Mouse (Mus musculus) neural tube, embryonic 15.5 days (tissue): Measurements from ENCODE around the gene Mrpl21. TPM values are rescaled to one million over a fixed set of nuclear protein-coding genes. Genes with fewer than 3 reads are reported as not detected.

Experiments
- ATAC-seq: fragments of 200-750 bp; cut with Nextera tagmentation; 2 replicates; pipeline ENCODE4 v1.8.0; 2017; ENCODE audit warnings: mild to moderate bottlenecking, moderate TSS enrichment, moderate library complexity; ENCODE audit not compliant: low FRiP score
- H3K27ac ChIP-seq: fragments of 300-500 bp; sonication (generic); replicated peaks from 2 replicates; pipeline ENCODE4 v1.5.1; 2015; ENCODE audit warnings: mild to moderate bottlenecking, inconsistent platforms
- H3K27me3 ChIP-seq: fragments of 300-500 bp; sonication (generic); replicated peaks from 2 replicates; pipeline ENCODE4 v1.6.1; 2015; ENCODE audit warnings: inconsistent platforms
- H3K36me3 ChIP-seq: fragments of 300-500 bp; sonication (generic); 2 replicates; pipeline ENCODE4 v1.6.1; 2015; ENCODE audit warnings: inconsistent platforms
- H3K4me1 ChIP-seq: fragments of 300-500 bp; sonication (generic); 2 replicates; pipeline ENCODE4 v1.6.1; 2015; ENCODE audit warnings: inconsistent platforms
- H3K4me2 ChIP-seq: fragments of 300-500 bp; sonication (generic); 2 replicates; pipeline ENCODE4 v1.6.1; 2015; ENCODE audit warnings: inconsistent platforms, mild to moderate bottlenecking, moderate library complexity
- H3K4me3 ChIP-seq: fragments of 300-500 bp; sonication (generic); replicated peaks from 2 replicates; pipeline ENCODE4 v1.5.1; 2015; ENCODE audit warnings: mild to moderate bottlenecking, inconsistent platforms
- H3K9ac ChIP-seq: fragments of 300-500 bp; sonication (generic); replicated peaks from 2 replicates; pipeline ENCODE4 v1.6.1; 2015; ENCODE audit warnings: mild to moderate bottlenecking, inconsistent platforms
- H3K9me3 ChIP-seq: fragments of 300-500 bp; sonication (generic); replicated peaks from 2 replicates; pipeline ENCODE4 v1.6.1; 2016; ENCODE audit warnings: inconsistent platforms
- WGBS: fragments of 180-500 bp; shearing (Covaris S2); methylation state at CpG from one replicate; pipeline ENCODE4 v1.1.7; 2015; ENCODE audit warnings: mixed read lengths; 5-methylcytosine and 5-hydroxymethylcytosine counted together
- polyA plus RNA-seq: library from polyadenylated mRNA; unstranded; fragments of >200 nt; fragmentation: Nextera tagmentation; extraction: Ambion mirVana; gene quantifications from 2 replicates; pipeline ENCODE4 v1.2.1, GENCODE M21; 2015

The Mrpl21 gene
- 103 and 105 TPM in 2 replicates for polyA plus RNA-seq

DNA sequence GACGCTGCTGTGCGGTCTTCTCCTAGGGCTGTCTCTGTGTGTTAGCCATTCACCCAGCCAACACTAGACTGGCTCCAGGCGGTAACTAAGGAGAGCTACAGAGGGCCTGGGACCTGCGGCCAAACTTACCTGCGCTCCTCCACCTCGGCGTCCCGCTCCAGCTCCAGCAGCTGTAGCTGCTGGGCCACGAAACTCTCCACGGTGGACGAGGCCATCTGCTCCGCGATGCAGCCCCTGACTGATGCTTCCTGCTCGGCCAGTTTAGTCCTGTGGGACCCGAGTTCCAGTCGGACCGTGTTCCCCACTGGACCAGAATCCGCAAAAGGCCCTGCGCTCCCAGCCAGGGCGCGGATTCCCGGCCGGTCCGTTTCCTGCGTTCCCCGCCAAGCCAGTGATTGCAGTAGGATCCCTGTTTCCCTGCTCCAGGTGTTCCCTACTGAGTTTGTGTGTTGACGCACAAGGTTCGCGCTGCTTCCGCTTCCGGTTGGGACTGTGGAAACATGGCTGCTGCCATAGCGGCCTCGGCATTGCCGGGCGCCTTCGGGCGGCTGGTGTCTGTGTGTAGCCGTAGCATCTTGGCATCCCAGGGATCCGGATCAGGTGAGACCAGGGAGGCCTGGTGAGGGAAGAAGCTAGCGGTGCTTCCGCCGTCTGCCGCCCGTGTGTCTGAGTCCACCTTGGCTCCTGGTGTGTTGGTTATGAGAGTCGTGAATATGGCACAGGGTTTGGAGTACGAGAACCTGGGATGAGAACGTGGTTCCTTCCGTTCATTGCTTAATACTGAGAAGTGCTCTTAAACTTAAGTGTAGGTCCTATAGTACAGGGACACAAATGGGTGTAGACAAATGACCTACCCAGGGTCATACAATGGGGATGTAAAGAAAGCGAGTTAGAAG lies at the start of gene Mrpl21, which contains the start of gene Ighmbp2:
Gene Mrpl21 (plus strand): TSS at position 330 of the 896 bp plus-strand sequence.
Gene Ighmbp2 (minus strand): TSS at position 446 of the 896 bp plus-strand sequence.
- peak within 1 kb of the TSS; percentile 86 for H3K9ac ChIP-seq
- H3K4me1 ChIP-seq, result peaks cover 24% of the 10 kb centered on the region
- WGBS, result under 1% methylated on average over 49 of the region's 49 CpGs
- no peaks in the 10 kb centered on the region for H3K27me3 ChIP-seq
- no peaks in the 10 kb centered on the region for H3K9me3 ChIP-seq
- peak within 1 kb of the TSS; percentile 74 for H3K27ac ChIP-seq
- H3K4me2 ChIP-seq, result peak within 1 kb of the TSS; percentile 72
- peaks cover 45% of the 10 kb centered on the region for H3K36me3 ChIP-seq
- H3K4me3 ChIP-seq, result peak within 1 kb of the TSS; percentile 91
- ATAC-seq, result peak; percentile 93

DNA sequence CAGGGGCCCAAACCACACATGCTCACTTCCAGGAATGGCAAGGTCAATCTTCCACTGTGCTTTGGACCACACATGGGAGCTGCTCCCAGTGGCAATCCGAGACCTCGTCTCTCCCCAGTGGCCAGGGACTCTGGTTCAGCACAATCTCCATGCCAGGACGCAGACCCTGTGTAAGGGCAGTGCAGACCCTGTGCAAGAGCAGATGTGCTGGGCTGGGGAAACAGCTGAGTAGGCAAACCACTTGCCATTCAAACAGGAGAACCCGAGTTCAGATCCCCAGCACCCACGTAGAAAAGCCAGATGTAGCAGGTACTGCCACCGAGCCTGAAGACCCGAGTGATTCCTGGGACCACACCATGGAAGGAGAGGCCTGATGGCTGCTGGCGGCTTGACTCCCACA lies 22.7 kb upstream of the Mrpl21 start:
- Histone ChIP-seq H3K4me2 (no peak overlapping the region), H3K9me3 (no peaks in the 10 kb centered on the region), H3K27me3 (no peaks in the 10 kb centered on the region), H3K27ac (no peak overlapping the region), H3K4me1 (no peaks in the 10 kb centered on the region), H3K9ac (no peak overlapping the region), H3K36me3 (peaks cover 47% of the 10 kb centered on the region), H3K4me3 (no peak overlapping the region)
- WGBS, result 97% methylated on average over 8 of the region's 8 CpGs
- no peak for ATAC-seq

DNA sequence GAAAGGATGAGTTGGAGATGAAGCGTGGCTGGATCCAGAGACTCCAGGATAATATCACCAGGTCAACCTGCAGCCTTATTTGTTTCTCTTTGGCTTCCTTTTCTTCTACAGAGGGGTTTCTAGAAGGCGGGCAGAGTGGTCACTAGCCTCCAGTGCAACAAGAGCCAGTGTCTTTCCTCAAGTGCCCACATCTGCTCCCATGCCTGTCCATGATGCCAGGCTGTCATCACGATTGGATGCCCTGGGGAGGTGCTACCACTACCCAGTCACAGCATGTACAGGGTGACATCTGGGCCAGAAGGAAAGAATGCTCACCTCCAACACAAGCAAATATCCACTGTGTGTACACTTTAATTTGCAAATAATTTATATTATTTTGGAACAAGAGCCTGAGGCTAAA lies 22.1 kb upstream of the Mrpl21 start:
- Histone ChIP-seq H3K9ac (no peak overlapping the region), H3K9me3 (no peaks in the 10 kb centered on the region), H3K4me1 (no peaks in the 10 kb centered on the region), H3K27me3 (no peaks in the 10 kb centered on the region), H3K27ac (no peak overlapping the region), H3K36me3 (peaks cover 53% of the 10 kb centered on the region), H3K4me3 (no peak overlapping the region), H3K4me2 (no peak overlapping the region)
- WGBS, result 95% methylated on average over 3 of the region's 3 CpGs
- ATAC-seq, result no peak

DNA sequence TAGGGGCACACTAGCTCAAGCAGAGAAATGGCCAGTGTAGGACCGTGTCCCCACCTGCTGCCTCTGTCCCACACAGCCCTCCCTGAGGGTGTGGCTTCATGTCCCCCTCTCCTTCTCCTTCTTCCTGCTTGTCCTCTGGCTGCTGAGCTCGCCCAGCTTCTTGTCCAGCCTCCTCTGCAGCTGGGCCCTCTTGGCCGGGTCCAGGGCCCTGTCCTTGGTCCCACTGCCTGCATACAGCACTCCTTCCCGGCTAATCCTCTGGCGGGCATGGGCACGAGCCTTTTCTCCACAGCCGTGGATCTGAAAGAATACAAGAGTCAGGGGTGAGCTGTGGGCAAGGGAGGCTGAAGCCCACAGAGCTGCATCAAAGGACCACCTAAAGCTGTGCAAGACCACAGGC lies 21.4 kb upstream of the Mrpl21 start:
- H3K9me3 ChIP-seq, result no peaks in the 10 kb centered on the region
- no peak overlapping the region for H3K4me3 ChIP-seq
- peaks cover 60% of the 10 kb centered on the region for H3K36me3 ChIP-seq
- H3K4me1 ChIP-seq, result no peaks in the 10 kb centered on the region
- WGBS, result 97% methylated on average over 7 of the region's 7 CpGs
- no peak overlapping the region for H3K27ac ChIP-seq
- H3K27me3 ChIP-seq, result no peaks in the 10 kb centered on the region
- ATAC-seq, result no peak
- no peak overlapping the region for H3K4me2 ChIP-seq
- no peak overlapping the region for H3K9ac ChIP-seq

DNA sequence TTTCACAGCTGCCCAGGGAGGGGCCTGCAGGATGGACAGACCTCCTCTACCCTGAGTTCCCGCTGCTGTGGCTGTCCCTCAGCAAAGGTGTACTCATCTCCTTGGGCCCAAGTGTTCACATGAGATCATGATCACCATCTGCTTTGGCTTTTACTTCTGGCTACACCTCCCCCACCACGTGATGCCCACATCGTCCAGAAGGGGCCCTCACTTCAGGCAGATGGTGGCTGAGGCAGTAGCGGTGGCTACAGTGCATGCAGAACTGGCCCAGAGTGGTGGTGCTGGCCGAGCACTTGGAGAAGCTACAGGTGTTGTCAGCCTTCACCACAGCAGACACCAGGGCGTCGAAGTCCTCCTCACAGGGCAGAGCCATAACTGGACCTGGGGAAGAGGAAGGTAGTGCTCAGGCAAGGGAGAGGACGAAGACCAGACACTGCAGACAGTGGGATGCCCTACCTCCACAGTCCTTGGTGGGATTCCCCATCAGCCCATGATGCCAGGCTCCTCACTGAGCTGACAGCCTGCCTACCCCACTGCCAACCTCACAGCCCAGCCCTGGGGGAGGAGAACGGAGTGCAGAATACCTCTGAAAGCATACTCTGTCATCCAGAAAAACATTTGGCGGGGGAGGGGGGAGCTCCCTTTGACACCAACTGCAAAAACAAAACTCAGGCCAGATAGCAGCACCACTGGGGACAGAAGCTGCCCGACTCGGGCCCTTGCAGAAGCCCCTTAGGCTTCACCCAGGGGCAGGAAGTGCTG lies 20.8 kb upstream of the Mrpl21 start:
- no peak overlapping the region for H3K9ac ChIP-seq
- peaks cover 67% of the 10 kb centered on the region for H3K36me3 ChIP-seq
- no peaks in the 10 kb centered on the region for H3K9me3 ChIP-seq
- WGBS, result 89% methylated on average over 12 of the region's 12 CpGs
- no peaks in the 10 kb centered on the region for H3K4me1 ChIP-seq
- H3K27me3 ChIP-seq, result no peaks in the 10 kb centered on the region
- ATAC-seq, result no peak
- no peak overlapping the region for H3K27ac ChIP-seq
- H3K4me3 ChIP-seq, result no peak overlapping the region
- H3K4me2 ChIP-seq, result no peak overlapping the region

DNA sequence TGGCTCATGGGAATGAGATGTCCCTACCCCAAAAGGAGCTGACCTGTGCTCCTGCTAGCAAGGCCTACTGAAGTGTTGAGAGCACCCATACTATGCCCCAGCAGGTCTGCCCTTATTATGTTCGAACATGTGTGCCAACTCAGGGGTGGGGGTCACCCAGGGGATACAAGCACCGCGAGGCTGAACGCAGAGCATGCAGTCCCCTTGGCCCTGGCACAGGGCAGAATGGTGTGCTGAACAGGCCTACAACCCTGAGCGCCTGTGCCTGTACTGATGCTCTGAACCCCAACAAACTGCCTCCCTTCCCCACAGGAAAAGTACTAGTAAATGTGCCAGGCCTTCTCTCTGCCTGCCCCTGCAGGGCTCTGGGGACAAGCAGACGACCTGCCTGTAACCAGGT lies 18.4 kb upstream of the Mrpl21 start:
- H3K9me3 ChIP-seq, result no peaks in the 10 kb centered on the region
- no peak overlapping the region for H3K4me3 ChIP-seq
- no peak overlapping the region for H3K27ac ChIP-seq
- no peaks in the 10 kb centered on the region for H3K27me3 ChIP-seq
- H3K9ac ChIP-seq, result no peak overlapping the region
- peaks cover 90% of the 10 kb centered on the region for H3K36me3 ChIP-seq
- no peaks in the 10 kb centered on the region for H3K4me1 ChIP-seq
- ATAC-seq, result no peak
- 97% methylated on average over 6 of the region's 6 CpGs for WGBS
- no peak overlapping the region for H3K4me2 ChIP-seq

DNA sequence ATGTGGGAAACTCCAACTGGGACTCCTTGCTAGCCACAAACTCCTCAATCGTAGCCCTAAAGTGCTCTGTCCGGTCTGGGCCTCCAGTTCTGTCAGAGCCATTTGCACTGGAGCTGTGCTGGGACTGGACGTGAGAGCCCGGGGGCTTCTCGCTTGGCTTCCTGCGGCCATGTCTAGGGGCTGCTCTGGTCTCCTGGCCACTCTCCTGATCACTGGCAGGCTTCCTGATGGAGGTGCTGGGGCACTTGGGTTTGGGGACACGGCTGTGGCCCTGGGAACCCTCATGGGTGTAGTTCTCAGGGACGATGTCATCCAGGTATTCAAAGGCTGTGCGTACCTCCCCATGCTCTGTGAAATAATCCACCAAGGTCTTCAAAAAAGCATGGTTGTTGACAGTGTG lies 17.5 kb upstream of the Mrpl21 start:
- H3K27me3 ChIP-seq, result no peaks in the 10 kb centered on the region
- whole genome bisulfite sequencing, result 96% methylated on average over 9 of the region's 9 CpGs
- ATAC-seq, result no peak

DNA sequence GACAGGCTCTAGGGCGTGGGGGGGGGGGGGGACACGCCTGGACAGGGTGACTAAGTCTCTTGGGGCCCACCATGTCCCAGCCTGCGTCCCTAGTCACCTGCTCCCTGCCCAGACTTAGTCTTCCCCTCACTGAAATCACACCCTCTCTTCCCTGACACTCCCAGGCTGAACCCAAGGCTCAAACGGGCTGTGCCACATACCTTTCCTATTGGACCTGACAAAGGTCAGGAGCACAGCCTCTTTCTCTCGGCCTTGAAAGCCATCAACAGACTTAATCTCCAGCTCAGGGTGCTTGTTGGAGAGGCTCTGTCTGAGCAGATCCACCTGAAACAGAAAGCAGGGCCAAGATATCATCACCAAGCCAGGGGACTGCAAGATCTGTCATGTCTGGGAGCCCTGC lies 16.6 kb upstream of the Mrpl21 start:
- Histone ChIP-seq H3K4me3 (no peak overlapping the region), H3K27ac (no peak overlapping the region), H3K4me2 (no peak overlapping the region), H3K27me3 (no peaks in the 10 kb centered on the region), H3K36me3 (peaks cover 90% of the 10 kb centered on the region), H3K9me3 (no peaks in the 10 kb centered on the region), H3K9ac (no peak overlapping the region), H3K4me1 (no peaks in the 10 kb centered on the region)
- no peak for ATAC-seq
- 93% methylated on average over 5 of the region's 5 CpGs for WGBS

More for the DNA sequence above, 17.5 kb upstream of the Mrpl21 start:
- Histone ChIP-seq H3K9me3 (no peaks in the 10 kb centered on the region), H3K9ac (no peak overlapping the region), H3K36me3 (peaks cover 90% of the 10 kb centered on the region), H3K4me3 (no peak overlapping the region), H3K4me1 (no peaks in the 10 kb centered on the region), H3K4me2 (no peak overlapping the region), H3K27ac (no peak overlapping the region)

DNA sequence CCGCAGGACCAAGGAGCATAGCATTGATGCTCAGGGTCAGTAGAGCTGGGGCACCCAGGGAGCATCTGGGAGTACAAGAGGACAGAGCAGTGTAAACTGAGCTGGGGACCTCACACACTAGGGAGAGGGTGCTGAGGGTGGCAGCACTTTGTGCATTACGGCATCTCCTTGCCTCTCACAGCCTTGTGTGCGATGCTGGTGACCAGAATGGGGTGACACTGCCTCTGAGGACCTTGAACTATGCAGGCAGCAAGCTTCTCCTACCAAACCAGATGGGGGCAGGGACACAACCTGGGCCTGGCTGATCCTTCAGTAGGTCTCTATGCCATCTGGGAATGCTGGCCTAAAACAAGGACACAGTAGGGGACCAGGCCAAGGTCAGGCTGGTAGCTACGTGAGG lies 16.0 kb upstream of the Mrpl21 start:
- peaks cover 88% of the 10 kb centered on the region for H3K36me3 ChIP-seq
- H3K9ac ChIP-seq, result no peak overlapping the region
- no peak overlapping the region for H3K27ac ChIP-seq
- H3K4me2 ChIP-seq, result no peak overlapping the region
- WGBS, result 93% methylated on average over 4 of the region's 4 CpGs
- H3K4me1 ChIP-seq, result no peaks in the 10 kb centered on the region
- no peak overlapping the region for H3K4me3 ChIP-seq
- H3K9me3 ChIP-seq, result no peaks in the 10 kb centered on the region
- no peak for ATAC-seq
- H3K27me3 ChIP-seq, result no peaks in the 10 kb centered on the region

DNA sequence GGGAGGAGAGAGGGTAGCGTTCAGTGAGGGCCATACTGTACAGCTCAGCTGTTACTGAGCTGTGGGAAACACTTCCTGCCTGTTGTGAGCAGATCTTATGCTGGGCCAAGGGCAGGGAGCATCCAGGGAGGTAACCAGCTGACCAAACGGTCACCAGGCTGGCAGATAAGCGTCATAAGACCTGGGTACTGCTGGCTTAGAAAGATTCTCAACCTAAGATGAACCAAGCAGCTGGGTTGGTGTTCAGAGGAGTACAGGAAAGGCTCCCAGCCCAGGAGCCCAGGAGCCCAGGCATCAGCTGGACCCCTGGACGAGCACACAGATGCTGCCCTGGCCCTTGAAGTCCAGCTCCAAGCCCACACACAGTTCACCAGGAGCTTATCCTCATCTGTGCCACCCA lies 15.4 kb upstream of the Mrpl21 start:
- no peak overlapping the region for H3K27ac ChIP-seq
- peaks cover 88% of the 10 kb centered on the region for H3K36me3 ChIP-seq
- H3K4me1 ChIP-seq, result no peaks in the 10 kb centered on the region
- no peak overlapping the region for H3K9ac ChIP-seq
- ATAC-seq, result no peak
- WGBS, result 93% methylated on average over 4 of the region's 4 CpGs
- H3K27me3 ChIP-seq, result no peaks in the 10 kb centered on the region
- H3K4me2 ChIP-seq, result no peak overlapping the region
- no peak overlapping the region for H3K4me3 ChIP-seq
- no peaks in the 10 kb centered on the region for H3K9me3 ChIP-seq

DNA sequence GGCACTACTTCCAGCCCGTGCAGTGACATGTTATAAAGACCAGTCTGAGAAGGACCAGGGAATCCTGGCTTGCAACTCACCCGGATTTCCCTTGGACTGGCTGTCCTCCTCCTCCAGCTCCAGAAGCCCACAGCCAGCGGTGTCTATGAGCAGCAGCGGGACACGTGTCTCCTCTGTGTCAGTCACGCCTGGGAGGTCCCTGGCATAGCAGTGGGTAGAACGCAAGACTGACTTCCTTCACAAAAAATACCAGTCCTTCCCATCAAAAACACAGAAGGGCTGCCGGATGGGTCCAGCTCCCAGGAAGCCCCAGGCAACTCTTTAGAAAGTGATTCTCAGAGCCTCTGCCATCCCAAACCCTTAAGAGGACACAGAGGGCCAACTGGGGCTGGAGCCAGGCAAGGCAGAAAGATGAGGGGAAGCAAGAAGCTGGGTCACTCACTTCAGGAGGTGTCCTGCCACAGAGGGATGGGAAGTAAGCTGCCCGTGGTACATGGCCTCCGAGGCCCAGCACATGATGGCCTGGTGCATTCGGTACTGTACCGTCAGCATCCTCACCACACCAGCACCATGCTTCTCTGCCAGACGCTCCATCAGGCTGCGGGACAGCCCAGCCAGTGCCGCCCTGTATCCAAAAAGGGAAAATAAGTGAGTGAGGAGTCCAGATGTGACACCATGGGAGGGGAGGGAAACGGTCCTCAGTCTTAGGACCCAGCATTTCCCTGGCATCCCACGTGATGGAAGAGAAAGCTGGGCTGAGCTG lies 14.3 kb upstream of the Mrpl21 start:
- Histone ChIP-seq H3K4me2 (no peak overlapping the region), H3K27me3 (no peaks in the 10 kb centered on the region), H3K9me3 (no peaks in the 10 kb centered on the region), H3K9ac (no peak overlapping the region), H3K4me3 (no peak overlapping the region), H3K36me3 (peaks cover 96% of the 10 kb centered on the region), H3K4me1 (no peaks in the 10 kb centered on the region), H3K27ac (no peak overlapping the region)
- no peak for ATAC-seq
- 96% methylated on average over 17 of the region's 17 CpGs for WGBS
